Mouse (Mus musculus): ENCODE measurements at regions not wholly inside any gene's neighbourhood (a gene's known extent, or its start where the extent isn't known, plus 50 kb on each side); places are given as distances from the start of the nearest gene placed in this dataset.

- intact Hi-C loops (cut with DNase I), result no loop called here
- DNase-seq, result no peak
Observed at GRCm38 (mm10) chr5:35165459-35165858, 59.9 kb upstream of the Lrpap1 start.

- DNase-seq, result no peak
- intact Hi-C loops (cut with DNase I), result no loop called here
Observed at GRCm38 (mm10) chr5:35162607-35163006, 57.0 kb upstream of the Lrpap1 start.

- intact Hi-C loops (cut with DNase I), result no loop called here
- DNase-seq, result no peak
Observed at GRCm38 (mm10) chr5:35162120-35162519, 56.6 kb upstream of the Lrpap1 start.

GRCm38 (mm10) chr5:35160929-35161815 is 55.6 kb upstream of the Lrpap1 start:
- no peak for DNase-seq
- intact Hi-C loops (cut with DNase I), result no loop called here

- intact Hi-C loops (cut with DNase I), result no loop called here
Observed at GRCm38 (mm10) chr5:35159854-35160253, 54.3 kb upstream of the Lrpap1 start.

GRCm38 (mm10) chr5:35159178-35159661 is 53.7 kb upstream of the Lrpap1 start:
- DNase-seq, result no peak
- intact Hi-C loops (cut with DNase I), result no loop called here

More at GRCm38 (mm10) chr5:35159854-35160253, 54.3 kb upstream of the Lrpap1 start:
- no peak for DNase-seq

GRCm38 (mm10) chr5:35158346-35159047 is 52.9 kb upstream of the Lrpap1 start:
- intact Hi-C loops (cut with DNase I), result no loop called here
- DNase-seq, result no peak

- DNase-seq, result no peak
- intact Hi-C loops (cut with DNase I), result no loop called here
Observed at GRCm38 (mm10) chr5:35156371-35156770, 50.8 kb upstream of the Lrpap1 start.

GRCm38 (mm10) chr5:35155717-35156116 is 50.2 kb upstream of the Lrpap1 start:
- no peak for DNase-seq
- intact Hi-C loops (cut with DNase I), result no loop called here
